Mouse (Mus musculus) brain, embryonic 14.5 days (tissue): ENCODE data around the gene Armc3. TPM values are rescaled to one million over a fixed set of nuclear protein-coding genes. Genes with fewer than 3 reads are reported as not detected.

Experiments
- DNase-seq: peaks from one replicate; pipeline ENCODE4 v3.0.0-alpha.2; 2011; ENCODE audit warnings: low read depth
- CTCF ChIP-seq: fragments of 200-500 bp; IDR thresholded peaks from 2 replicates; pipeline ENCODE4 v1.5.1; 2012; ENCODE audit warnings: inconsistent platforms, mild to moderate bottlenecking, moderate library complexity, borderline replicate concordance; ENCODE audit not compliant: insufficient read depth, insufficient read length; ENCODE audit errors: extremely low read depth
- POLR2A ChIP-seq: fragments of 200-500 bp; IDR thresholded peaks from 2 replicates; pipeline ENCODE4 v1.6.1; 2012; ENCODE audit warnings: mild to moderate bottlenecking, inconsistent platforms, borderline replicate concordance; ENCODE audit not compliant: poor library complexity, insufficient read depth, insufficient read length, severe bottlenecking; ENCODE audit errors: extremely low read depth
- polyA plus RNA-seq: library from polyadenylated mRNA; depleted of rRNA; stranded (reverse); fragments of >200 nt; gene quantifications from 2 replicates; pipeline ENCODE4 v1.2.3, GENCODE M21; 2012

Gene Armc3
- polyA plus RNA-seq, 1 experiment = 0.90 TPM

- DNase-seq = no peak
- TF ChIP-seq CTCF (no peak), POLR2A (no peak)
These were observed 36.1 kb downstream of the Armc3 start for GRCm38 (mm10) chr2:19235193-19235592.

- peak; percentile 12 for DNase-seq
- TF ChIP-seq CTCF (no peak), POLR2A (no peak)
These were observed 36.5 kb downstream of the Armc3 start for GRCm38 (mm10) chr2:19235614-19236013.

DNA sequence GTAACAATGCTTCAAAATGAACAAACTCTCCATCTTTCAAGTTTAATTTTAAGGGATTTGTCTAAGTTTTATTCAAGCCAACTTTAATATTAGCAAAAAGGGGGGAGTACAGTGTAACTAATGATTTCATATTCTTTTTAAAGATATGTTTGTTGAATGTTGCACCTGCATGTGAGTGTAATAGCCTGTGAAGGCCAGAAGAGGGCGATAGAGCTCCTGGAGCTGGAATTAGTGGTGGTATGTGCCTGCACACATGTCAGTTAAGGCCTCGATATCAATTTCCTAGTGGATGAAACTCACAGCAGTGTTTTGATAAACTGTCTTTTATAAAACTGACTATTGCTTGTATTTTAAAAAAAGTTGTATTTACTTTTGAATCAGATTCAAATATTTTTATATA is 39.7 kb downstream of the Armc3 start:
- peak; percentile 29; the same call in 1 of the 2 replicates for TF ChIP-seq CTCF
- no peak for TF ChIP-seq POLR2A
- DNase-seq = no peak

DNA sequence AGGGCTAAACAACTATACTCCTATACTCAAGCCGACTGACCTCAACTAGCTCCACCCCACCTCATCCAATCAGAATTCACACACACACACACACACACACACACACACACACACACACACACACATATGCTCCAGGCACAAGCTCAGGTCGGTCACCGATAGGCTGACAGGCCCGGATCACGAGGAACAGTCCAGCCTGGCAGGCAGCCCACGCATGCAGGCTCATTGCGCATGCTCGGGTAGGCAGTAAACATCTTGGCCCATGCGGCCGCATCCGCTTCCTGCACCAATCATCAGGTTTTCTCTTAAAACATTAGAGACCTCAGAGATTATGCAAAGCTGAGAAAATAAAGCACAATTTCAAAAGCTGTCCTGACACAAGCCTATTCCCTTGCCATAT is 50.5 kb downstream of the Armc3 start:
- DNase-seq = peak; percentile 17
- no peak for TF ChIP-seq POLR2A
- TF ChIP-seq CTCF = no peak

- TF ChIP-seq CTCF = no peak
- no peak for TF ChIP-seq POLR2A
- no peak for DNase-seq
These were observed 55.9 kb downstream of the Armc3 start for GRCm38 (mm10) chr2:19255037-19255436.

DNA sequence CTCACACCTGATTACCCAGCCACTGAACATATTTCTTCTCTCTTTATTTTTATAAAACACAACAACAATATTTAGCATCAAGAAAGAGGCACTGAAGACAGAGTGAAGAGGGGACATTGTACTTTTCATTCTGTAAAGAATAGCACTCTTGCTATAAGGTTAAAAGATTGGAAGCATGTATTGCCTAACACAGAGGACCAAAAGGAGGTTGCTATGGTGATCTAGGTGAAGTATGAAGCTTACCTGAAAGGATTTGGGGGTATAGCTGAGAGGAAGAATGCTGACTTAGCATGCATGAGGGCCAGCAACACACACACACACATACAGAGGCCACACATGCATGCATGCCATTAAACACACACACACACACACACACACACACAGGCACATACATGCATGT is 58.2 kb downstream of the Armc3 start:
- no peak for TF ChIP-seq CTCF
- no peak for TF ChIP-seq POLR2A
- no peak for DNase-seq

DNA sequence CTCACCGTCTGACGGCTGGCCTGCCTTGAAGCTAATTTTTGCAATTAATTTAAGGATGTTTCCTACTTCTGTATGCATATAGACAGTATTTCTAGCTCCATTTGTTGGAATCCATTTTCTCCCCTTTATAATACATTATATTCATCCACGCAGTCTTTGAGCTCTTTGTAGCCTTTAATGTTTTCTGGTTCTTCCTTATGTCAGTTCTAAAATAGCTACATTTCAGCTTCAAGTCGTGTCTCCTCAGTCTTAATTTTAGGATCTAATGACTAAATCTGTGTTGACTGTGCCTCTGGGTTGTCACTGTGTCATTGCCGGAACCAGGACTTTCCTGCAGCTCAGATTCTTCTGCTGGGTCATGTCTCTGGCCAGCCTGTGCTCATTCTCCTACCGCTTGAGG is 61.3 kb downstream of the Armc3 start:
- TF ChIP-seq POLR2A (no peak), CTCF (no peak)
- no peak for DNase-seq

DNA sequence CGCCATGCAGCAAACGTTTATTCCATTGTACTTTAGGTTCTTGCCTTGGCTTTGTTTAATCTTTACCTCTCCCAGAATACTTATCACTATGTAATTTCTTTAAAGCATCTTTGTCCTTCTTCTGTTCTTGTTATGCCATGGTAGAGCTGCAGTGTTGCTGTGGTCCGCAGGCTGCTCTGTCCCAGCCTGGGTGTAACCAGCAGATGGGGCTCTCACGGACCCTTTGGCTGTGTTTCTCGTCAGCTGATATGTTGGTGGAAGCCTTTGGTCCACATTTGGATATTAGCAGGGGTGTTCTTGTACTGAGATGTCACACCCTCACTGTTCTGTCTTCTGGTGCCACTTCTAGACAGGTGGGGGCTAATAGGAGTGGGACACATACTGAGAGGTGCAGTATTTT is 64.3 kb downstream of the Armc3 start:
- peak; percentile 29 for DNase-seq
- TF ChIP-seq CTCF = peak; percentile 49; the same call in 1 of the 2 replicates
- no peak for TF ChIP-seq POLR2A

- TF ChIP-seq POLR2A (no peak), CTCF (no peak)
- no peak for DNase-seq
These were observed 66.7 kb downstream of the Armc3 start for GRCm38 (mm10) chr2:19265834-19266233.

GRCm38 (mm10) chr2:19267396-19267795 is 68.3 kb downstream of the Armc3 start:
- TF ChIP-seq POLR2A = no peak
- no peak for TF ChIP-seq CTCF

DNA sequence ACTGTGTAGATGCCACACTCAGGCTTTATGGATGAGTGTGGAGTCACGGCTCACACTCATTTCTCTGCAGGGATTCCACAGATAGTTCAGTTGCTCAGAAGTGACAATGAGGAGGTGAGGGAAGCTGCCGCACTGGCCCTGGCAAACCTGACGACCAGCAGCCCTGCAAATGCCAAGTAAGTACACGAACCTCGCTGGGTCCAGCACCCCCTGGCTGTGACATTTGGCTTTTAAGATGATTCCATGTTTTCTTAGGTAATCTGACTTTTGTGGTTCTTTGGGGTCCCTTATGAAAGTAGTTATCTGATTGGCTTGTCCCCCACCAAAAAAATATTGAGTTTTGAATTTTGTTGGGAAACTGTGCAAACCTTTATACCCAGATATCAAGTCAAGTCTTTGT is 70.9 kb downstream of the Armc3 start:
- TF ChIP-seq POLR2A = no peak
- 0 out of 2 replicates have a peak, but pooled peaks have one; percentile 19 for TF ChIP-seq CTCF
- DNase-seq = no peak

More at GRCm38 (mm10) chr2:19267396-19267795, 68.3 kb downstream of the Armc3 start:
- no peak for DNase-seq

DNA sequence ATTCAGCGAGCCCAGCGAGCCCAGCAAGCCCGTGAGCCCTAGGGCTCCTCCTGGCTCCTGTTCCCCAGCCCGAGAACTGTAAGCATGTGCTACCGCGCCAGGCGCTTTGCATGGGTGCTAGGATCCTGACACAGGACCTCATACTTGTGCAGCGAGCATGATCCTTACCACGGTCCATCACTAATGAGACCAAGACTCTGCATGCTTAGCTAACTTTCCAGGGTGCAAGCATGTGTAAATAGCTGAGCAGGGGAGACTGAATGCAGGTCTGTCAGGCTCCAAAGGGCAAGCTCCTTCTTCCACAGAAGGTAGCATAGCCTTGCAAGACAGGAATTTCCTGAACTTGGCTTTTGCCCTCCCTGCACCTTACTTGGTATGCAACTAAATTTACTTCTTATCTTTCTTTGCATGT is 71.6 kb downstream of the Armc3 start:
- DNase-seq = no peak
- TF ChIP-seq POLR2A = no peak
- no peak for TF ChIP-seq CTCF
